Mouse (Mus musculus): ENCODE results near the gene Nxpe5. TPM values are rescaled to one million over a fixed set of nuclear protein-coding genes. Genes with fewer than 3 reads are reported as not detected.
A peak's percentile ranks its signal among the peaks of the same experiment; 100 is the strongest.

Gene Nxpe5
- polyA plus RNA-seq, 1 experiment from 2014 or later, result not detected

DNA sequence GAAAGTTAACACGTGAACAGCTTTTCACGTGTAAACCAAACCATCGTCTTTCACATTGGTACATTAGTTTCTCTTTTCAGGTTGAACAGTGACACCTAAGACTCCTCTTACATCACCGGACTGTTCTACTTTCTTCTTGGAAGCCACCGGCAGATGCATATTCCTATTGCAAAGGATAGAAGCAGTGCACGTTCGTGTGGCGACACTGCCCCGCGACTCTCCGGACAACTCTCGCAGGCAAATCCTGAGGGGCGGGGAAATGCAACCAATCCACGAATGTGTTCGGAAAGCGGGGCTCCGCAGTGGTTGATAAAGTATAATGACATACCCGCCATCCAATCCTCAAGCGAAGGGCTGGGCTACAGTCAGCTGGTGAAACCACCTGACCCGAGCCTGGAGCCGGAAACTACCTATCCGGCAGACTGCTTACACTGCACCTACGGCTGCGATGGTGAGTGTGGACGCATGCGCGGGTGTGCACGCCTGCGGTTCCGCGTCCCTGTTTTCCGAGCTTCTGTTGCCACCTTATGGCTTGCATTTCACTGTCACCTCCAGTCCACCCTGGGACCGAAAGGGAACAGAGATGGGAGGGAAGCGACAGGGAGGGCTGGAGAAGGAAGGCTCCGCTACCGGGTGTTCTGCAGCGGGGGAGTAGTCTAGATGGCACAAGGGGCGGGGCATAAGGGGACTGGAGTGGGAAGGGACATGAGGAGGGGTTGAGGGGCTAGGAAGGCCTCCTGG, 29.8 kb downstream of the Nxpe5 start, which contains the start of gene Lamtor4:
TSS of gene Lamtor4 (plus strand) at position 130 of the 741 bp plus-strand sequence.
- Histone ChIP-seq H3K4me2 (peak within 1 kb of the TSS; percentile 84), H3K27ac (peak within 1 kb of the TSS; percentile 85), H3K27me3 (no peaks in the 10 kb centered on the region), H3K9ac (peak within 1 kb of the TSS; percentile 62), H3K4me1 (peaks cover 21% of the 10 kb centered on the region), H3K9me3 (0 out of 2 replicates have a peak, but pooled peaks cover 3% of the 10 kb centered on the region), H3K4me3 (peak within 1 kb of the TSS; percentile 79), H3K36me3 (peaks cover 35% of the 10 kb centered on the region)
- peak; percentile 98 for ATAC-seq (ENCODE audit: insufficient number of reproducible peaks, low FRiP score, low TSS enrichment, low read depth)
- WGBS, result under 1% methylated on average over 38 of the region's 38 CpGs

- H3K27me3 ChIP-seq, result no peaks in the 10 kb centered on the region
- peaks cover 23% of the 10 kb centered on the region for H3K4me1 ChIP-seq
- peak overlapping the region; percentile 62 for H3K9ac ChIP-seq
- H3K4me2 ChIP-seq, result peak overlapping the region; percentile 84
- WGBS, result 18% methylated on average over 7 of the region's 7 CpGs
- peak; percentile 0; the same call in 1 of the 2 replicates for ATAC-seq (ENCODE audit: insufficient number of reproducible peaks, low FRiP score, low TSS enrichment, low read depth)
- H3K9me3 ChIP-seq, result 0 out of 2 replicates have a peak, but pooled peaks cover 3% of the 10 kb centered on the region
- H3K27ac ChIP-seq, result peak overlapping the region; percentile 85
- peaks cover 40% of the 10 kb centered on the region for H3K36me3 ChIP-seq
- peak overlapping the region; percentile 79 for H3K4me3 ChIP-seq
Measured at GRCm38 (mm10) chr5:138256094-138256467, 30.4 kb downstream of the Nxpe5 start.

GRCm38 (mm10) chr5:138256966-138257584, 31.4 kb downstream of the Nxpe5 start:
- no peak overlapping the region for H3K9ac ChIP-seq
- H3K27me3 ChIP-seq, result no peaks in the 10 kb centered on the region
- H3K36me3 ChIP-seq, result peaks cover 49% of the 10 kb centered on the region
- H3K27ac ChIP-seq, result no peak overlapping the region
- WGBS, result 85% methylated on average over 10 of the region's 10 CpGs
- no peak overlapping the region for H3K4me3 ChIP-seq
- no peak overlapping the region for H3K4me2 ChIP-seq
- peaks cover 26% of the 10 kb centered on the region for H3K4me1 ChIP-seq
- 0 out of 2 replicates have a peak, but pooled peaks cover 3% of the 10 kb centered on the region for H3K9me3 ChIP-seq
- no peak for ATAC-seq (ENCODE audit: insufficient number of reproducible peaks, low FRiP score, low TSS enrichment, low read depth)

DNA sequence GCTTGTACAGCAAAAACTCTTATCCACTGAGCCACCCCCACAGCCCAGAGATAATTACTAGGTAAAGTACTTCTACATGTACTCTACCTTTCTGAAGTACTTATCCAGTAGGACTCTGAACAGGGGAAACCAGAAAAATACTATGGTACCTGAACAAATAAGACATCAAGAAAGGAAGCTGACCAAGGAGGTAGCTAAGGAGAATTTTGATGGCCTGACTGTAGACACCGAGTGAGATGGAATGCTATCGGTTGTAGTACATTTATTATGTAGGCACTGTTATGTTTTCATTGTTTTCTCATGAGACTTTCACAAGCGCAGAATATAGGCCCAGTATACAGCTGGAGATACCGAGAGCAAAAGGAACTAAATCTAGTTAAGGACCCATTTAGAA, 31.9 kb downstream of the Nxpe5 start:
- Histone ChIP-seq H3K9me3 (0 out of 2 replicates have a peak, but pooled peaks cover 3% of the 10 kb centered on the region), H3K27me3 (no peaks in the 10 kb centered on the region), H3K4me1 (peaks cover 31% of the 10 kb centered on the region)

GRCm38 (mm10) chr5:138258078-138258477, 32.4 kb downstream of the Nxpe5 start:
- H3K27ac ChIP-seq, result no peak overlapping the region
- H3K27me3 ChIP-seq, result no peaks in the 10 kb centered on the region
- H3K4me2 ChIP-seq, result no peak overlapping the region
- H3K36me3 ChIP-seq, result peaks cover 54% of the 10 kb centered on the region
- H3K9ac ChIP-seq, result no peak overlapping the region
- ATAC-seq (ENCODE audit: insufficient number of reproducible peaks, low FRiP score, low TSS enrichment, low read depth), result no peak
- 74% methylated on average over 3 of the region's 3 CpGs for WGBS
- peaks cover 36% of the 10 kb centered on the region for H3K4me1 ChIP-seq
- no peak overlapping the region for H3K4me3 ChIP-seq
- 0 out of 2 replicates have a peak, but pooled peaks cover under 1% of the 10 kb centered on the region for H3K9me3 ChIP-seq

More for the DNA sequence above, 31.9 kb downstream of the Nxpe5 start:
- Histone ChIP-seq H3K36me3 (peaks cover 54% of the 10 kb centered on the region), H3K9ac (no peak overlapping the region), H3K27ac (no peak overlapping the region), H3K4me3 (no peak overlapping the region), H3K4me2 (no peak overlapping the region)
- no peak for ATAC-seq (ENCODE audit: insufficient number of reproducible peaks, low FRiP score, low TSS enrichment, low read depth)
- 91% methylated on average over 4 of the region's 4 CpGs for WGBS

DNA sequence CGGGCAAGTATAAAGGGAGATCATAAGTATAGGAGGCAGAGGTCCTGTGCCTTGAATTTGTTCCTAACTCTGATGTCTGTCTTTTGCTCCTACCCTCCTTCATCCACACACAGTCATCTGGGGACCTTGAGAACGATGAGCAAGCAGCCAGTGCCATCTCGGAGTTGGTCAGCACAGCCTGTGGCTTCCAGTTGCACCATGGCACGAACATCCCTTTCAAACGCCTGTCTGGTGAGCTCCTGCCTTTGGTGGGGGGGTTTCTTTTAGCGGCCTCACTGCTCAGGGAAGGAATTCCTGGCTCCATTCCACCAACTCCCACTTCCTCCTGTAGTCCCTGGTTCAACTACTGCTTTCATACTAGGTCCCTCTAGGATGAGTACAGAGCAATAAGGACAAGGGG, 32.8 kb downstream of the Nxpe5 start:
- no peak for ATAC-seq (ENCODE audit: insufficient number of reproducible peaks, low FRiP score, low TSS enrichment, low read depth)
- no peak overlapping the region for H3K4me3 ChIP-seq
- H3K9me3 ChIP-seq, result no peaks in the 10 kb centered on the region
- 85% methylated on average over 6 of the region's 6 CpGs for WGBS
- no peak overlapping the region for H3K4me2 ChIP-seq
- H3K27me3 ChIP-seq, result no peaks in the 10 kb centered on the region
- H3K27ac ChIP-seq, result no peak overlapping the region
- H3K4me1 ChIP-seq, result peaks cover 39% of the 10 kb centered on the region
- H3K9ac ChIP-seq, result no peak overlapping the region
- H3K36me3 ChIP-seq, result peaks cover 54% of the 10 kb centered on the region

- H3K4me2 ChIP-seq, result no peak overlapping the region
- peaks cover 54% of the 10 kb centered on the region for H3K36me3 ChIP-seq
- H3K9me3 ChIP-seq, result no peaks in the 10 kb centered on the region
- 50% methylated on average over 7 of the region's 7 CpGs for WGBS
- H3K9ac ChIP-seq, result no peak overlapping the region
- no peak overlapping the region for H3K4me3 ChIP-seq
- H3K27me3 ChIP-seq, result no peaks in the 10 kb centered on the region
- H3K27ac ChIP-seq, result no peak overlapping the region
- H3K4me1 ChIP-seq, result peaks cover 39% of the 10 kb centered on the region
- ATAC-seq (ENCODE audit: insufficient number of reproducible peaks, low FRiP score, low TSS enrichment, low read depth), result no peak
Measured at GRCm38 (mm10) chr5:138258993-138259392, 33.3 kb downstream of the Nxpe5 start.

GRCm38 (mm10) chr5:138260051-138260450, 34.4 kb downstream of the Nxpe5 start:
- no peak overlapping the region for H3K4me3 ChIP-seq
- no peak overlapping the region for H3K9ac ChIP-seq
- no peak overlapping the region for H3K27ac ChIP-seq
- H3K4me1 ChIP-seq, result peaks cover 40% of the 10 kb centered on the region
- no peak overlapping the region for H3K4me2 ChIP-seq
- H3K9me3 ChIP-seq, result no peaks in the 10 kb centered on the region
- ATAC-seq (ENCODE audit: insufficient number of reproducible peaks, low FRiP score, low TSS enrichment, low read depth), result no peak
- H3K27me3 ChIP-seq, result no peaks in the 10 kb centered on the region
- 77% methylated on average over 10 of the region's 10 CpGs for WGBS
- H3K36me3 ChIP-seq, result peaks cover 54% of the 10 kb centered on the region

DNA sequence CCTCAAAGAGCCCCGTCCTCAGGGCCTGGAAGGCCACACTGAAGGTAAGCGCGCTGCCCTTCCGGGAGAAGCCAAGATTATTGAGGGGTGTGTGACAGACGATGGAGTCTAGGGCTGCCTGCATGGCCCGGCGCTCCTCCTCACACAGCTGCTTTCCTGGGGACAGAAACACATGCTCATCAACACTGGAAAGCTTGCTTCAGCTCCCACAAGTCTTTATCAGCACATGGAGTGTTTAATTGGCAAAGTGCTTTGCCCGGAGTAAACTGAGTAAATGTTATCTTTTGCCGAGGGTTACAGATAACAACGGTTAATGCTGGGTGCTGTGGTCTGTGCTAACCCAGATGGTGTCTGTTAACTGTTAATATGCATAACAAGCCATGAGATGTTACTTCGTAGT, 35.1 kb downstream of the Nxpe5 start:
- H3K4me2 ChIP-seq, result no peak overlapping the region
- WGBS, result 83% methylated on average over 11 of the region's 11 CpGs
- peaks cover 39% of the 10 kb centered on the region for H3K4me1 ChIP-seq
- ATAC-seq (ENCODE audit: insufficient number of reproducible peaks, low FRiP score, low TSS enrichment, low read depth), result no peak
- H3K27ac ChIP-seq, result no peak overlapping the region
- no peak overlapping the region for H3K4me3 ChIP-seq
- no peak overlapping the region for H3K9ac ChIP-seq
- H3K9me3 ChIP-seq, result no peaks in the 10 kb centered on the region
- peaks cover 57% of the 10 kb centered on the region for H3K36me3 ChIP-seq
- no peaks in the 10 kb centered on the region for H3K27me3 ChIP-seq

GRCm38 (mm10) chr5:138262001-138262400, 36.3 kb downstream of the Nxpe5 start:
- Histone ChIP-seq H3K4me2 (no peak overlapping the region), H3K27me3 (no peaks in the 10 kb centered on the region), H3K9me3 (no peaks in the 10 kb centered on the region), H3K36me3 (peaks cover 64% of the 10 kb centered on the region), H3K9ac (no peak overlapping the region), H3K4me3 (0 out of 2 replicates have a peak overlapping the region, but pooled peaks have one; percentile 89), H3K27ac (no peak overlapping the region), H3K4me1 (peaks cover 30% of the 10 kb centered on the region)
- no peak for ATAC-seq (ENCODE audit: insufficient number of reproducible peaks, low FRiP score, low TSS enrichment, low read depth)
- 71% methylated on average over 4 of the region's 4 CpGs for WGBS

DNA sequence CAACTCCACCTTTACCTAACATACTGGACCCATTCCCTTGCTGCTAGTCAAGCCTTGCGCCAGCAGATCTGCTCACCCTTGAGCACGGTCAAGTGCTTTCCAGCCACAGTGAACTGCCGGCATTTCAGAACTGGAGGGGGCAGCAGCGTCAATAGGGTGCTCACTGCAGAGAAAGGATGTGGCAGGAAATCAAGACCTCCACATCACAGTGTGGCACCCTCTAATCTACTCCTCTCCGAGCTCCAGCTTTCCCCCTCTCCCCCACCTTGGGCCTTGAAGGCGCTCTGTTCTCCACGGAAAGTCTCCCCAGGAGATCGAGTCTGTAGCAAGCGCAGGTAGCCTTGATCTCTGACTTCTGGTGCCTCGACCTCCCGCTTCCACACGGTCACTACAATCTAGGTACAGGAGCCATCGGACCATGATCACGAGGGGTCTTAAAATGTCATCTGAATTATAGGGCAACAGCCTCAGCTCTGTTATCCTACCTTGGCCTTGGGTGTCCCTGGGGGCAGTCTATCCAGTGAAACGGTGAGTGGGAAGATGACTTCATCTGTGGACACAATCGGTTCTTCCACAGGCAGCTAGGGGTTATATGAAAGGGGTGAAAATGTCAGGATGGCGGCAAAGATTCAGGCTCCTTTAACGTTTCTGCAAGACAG, 37.0 kb downstream of the Nxpe5 start:
- H3K36me3 ChIP-seq, result peaks cover 59% of the 10 kb centered on the region
- ATAC-seq (ENCODE audit: insufficient number of reproducible peaks, low FRiP score, low TSS enrichment, low read depth), result no peak
- H3K4me1 ChIP-seq, result peaks cover 26% of the 10 kb centered on the region
- peak overlapping the region; percentile 96 for H3K9ac ChIP-seq
- H3K27ac ChIP-seq, result no peak overlapping the region
- peak overlapping the region; percentile 92 for H3K4me2 ChIP-seq
- H3K27me3 ChIP-seq, result no peaks in the 10 kb centered on the region
- peak overlapping the region; percentile 89 for H3K4me3 ChIP-seq
- WGBS, result 63% methylated on average over 18 of the region's 18 CpGs
- H3K9me3 ChIP-seq, result no peaks in the 10 kb centered on the region
